ENCODE assay signal across 8 mouse cellular contexts in the genomic region with DNA sequence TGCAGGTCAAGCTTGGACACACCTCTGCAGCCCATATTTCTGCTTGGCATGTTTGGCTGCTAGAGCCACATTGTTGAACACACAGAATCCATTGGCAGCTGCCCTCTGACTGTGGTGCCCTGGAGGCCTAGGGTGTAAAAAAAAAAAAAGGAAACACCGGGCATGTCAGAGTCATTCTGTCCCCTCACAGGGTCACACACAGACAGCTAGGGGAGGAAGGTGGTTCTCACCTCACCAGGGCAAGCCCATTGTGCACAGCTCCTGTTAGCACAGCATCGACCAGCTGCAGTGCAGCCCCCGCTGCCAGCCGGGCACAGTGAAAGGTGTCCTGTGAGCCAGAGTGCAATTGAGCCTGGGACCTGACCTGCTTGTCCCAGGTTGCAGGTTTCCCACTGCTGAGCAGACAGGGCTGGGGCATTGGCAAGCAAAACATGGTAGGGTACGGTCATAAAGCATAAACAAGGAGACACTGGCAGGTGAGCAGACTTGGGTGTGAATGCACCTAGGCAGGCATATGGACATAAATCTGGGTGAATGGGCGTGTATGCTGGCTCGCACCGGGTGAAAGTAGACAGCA. TPM values are rescaled to one million over a fixed set of nuclear protein-coding genes. Genes with fewer than 3 reads are reported as not detected.
DNase-seq lines count a peak whose midpoint lies in the region; ATAC-seq lines count a peak whose summit lies in the region.

No protein-coding gene starts in this region.

- peak overlapping the region; percentile 85 for H3K9ac ChIP-seq in heart, embryonic 13.5 days
- peak overlapping the region; percentile 56 for H3K9ac ChIP-seq in hindbrain, embryonic 14.5 days
- peak overlapping the region; percentile 58 for H3K9ac ChIP-seq in midbrain, embryonic 14.5 days (replicated peaks; ENCODE audit: low read length)

- peaks cover 25% of the 10 kb centered on the region for H3K4me1 ChIP-seq in heart, embryonic 13.5 days
- H3K4me1 ChIP-seq in brown adipose tissue, adult 24 weeks (ENCODE audit: control insufficient read depth, insufficient read depth, insufficient read length, low read length), result peaks cover 15% of the 10 kb centered on the region
- H3K4me1 ChIP-seq in hindbrain, embryonic 14.5 days (replicated peaks; ENCODE audit: control insufficient read depth, insufficient read depth, low read length), result peaks cover 21% of the 10 kb centered on the region
- peaks cover 21% of the 10 kb centered on the region for H3K4me1 ChIP-seq in midbrain, embryonic 14.5 days (ENCODE audit: control insufficient read depth, insufficient read depth, low read length)

- peak overlapping the region; percentile 92 for H3K4me2 ChIP-seq in heart, embryonic 13.5 days
- H3K4me2 ChIP-seq in hindbrain, embryonic 14.5 days (replicated peaks), result peak overlapping the region; percentile 69
- peak overlapping the region; percentile 64 for H3K4me2 ChIP-seq in midbrain, embryonic 14.5 days (ENCODE audit: low read length)

- no peaks in the 10 kb centered on the region for H3K27me3 ChIP-seq in heart, embryonic 13.5 days (replicated peaks)
- no peaks in the 10 kb centered on the region for H3K27me3 ChIP-seq in hindbrain, embryonic 14.5 days (ENCODE audit: control insufficient read depth, insufficient read depth, low read length)
- no peaks in the 10 kb centered on the region for H3K27me3 ChIP-seq in midbrain, embryonic 14.5 days (ENCODE audit: control insufficient read depth, insufficient read depth, low read length)

- WGBS in heart, embryonic 13.5 days, result 87% methylated on average over 8 of the region's 8 CpGs
- 91% methylated on average over 8 of the region's 8 CpGs for WGBS in hindbrain, embryonic 14.5 days
- 87% methylated on average over 8 of the region's 8 CpGs for WGBS in midbrain, embryonic 14.5 days

- peak overlapping the region; percentile 78 for H3K4me3 ChIP-seq in heart, embryonic 13.5 days
- H3K4me3 ChIP-seq in brown adipose tissue, adult 24 weeks (ENCODE audit: insufficient read depth, low read depth, low read length), result peak overlapping the region; percentile 85
- peak overlapping the region; percentile 43 for H3K4me3 ChIP-seq in hindbrain, embryonic 14.5 days (replicated peaks; ENCODE audit: low read length)
- H3K4me3 ChIP-seq in midbrain, embryonic 14.5 days (replicated peaks; ENCODE audit: low read depth, low read length), result peak overlapping the region; percentile 51

- H3K27ac ChIP-seq in heart, embryonic 13.5 days (replicated peaks), result no peak overlapping the region
- no peak overlapping the region for H3K27ac ChIP-seq in brown adipose tissue, adult 24 weeks (replicated peaks; ENCODE audit: low read depth, low read length)
- no peak overlapping the region for H3K27ac ChIP-seq in hindbrain, embryonic 14.5 days
- 0 out of 2 replicates have a peak overlapping the region, but pooled peaks have one; percentile 74 for H3K27ac ChIP-seq in midbrain, embryonic 14.5 days (replicated peaks; ENCODE audit: low read depth, low read length)

- DNase-seq in heart, postnatal 10 days, result no peak
- DNase-seq in hindbrain, embryonic 14.5 days (ENCODE audit: low spot score), result no peak
- DNase-seq in midbrain, embryonic 14.5 days, result no peak
- DNase-seq in embryo, embryonic 11 days, result no peak
- DNase-seq in spleen, postnatal 36 days (ENCODE audit: low spot score in 2 of 2), result no peak
- DNase-seq in lung, postnatal 14 days, result no peak

- no peaks in the 10 kb centered on the region for H3K9me3 ChIP-seq in heart, embryonic 13.5 days
- H3K9me3 ChIP-seq in hindbrain, embryonic 14.5 days (ENCODE audit: control insufficient read depth, low read length), result no peaks in the 10 kb centered on the region
- no peaks in the 10 kb centered on the region for H3K9me3 ChIP-seq in midbrain, embryonic 14.5 days (ENCODE audit: control insufficient read depth, low read length)

- intact Hi-C loops in heart, postnatal 10 days (cut with DNase I), result no loop called here

- peaks cover 29% of the 10 kb centered on the region for H3K36me3 ChIP-seq in heart, embryonic 13.5 days
- H3K36me3 ChIP-seq in hindbrain, embryonic 14.5 days (replicated peaks; ENCODE audit: control insufficient read depth, insufficient read depth), result peaks cover 10% of the 10 kb centered on the region; the same call in 1 of the 2 replicates
- H3K36me3 ChIP-seq in midbrain, embryonic 14.5 days (ENCODE audit: control insufficient read depth, insufficient read depth, low read length), result peaks cover 3% of the 10 kb centered on the region; the same call in 1 of the 2 replicates

- no peak for ATAC-seq in heart, embryonic 13.5 days (ENCODE audit: extremely low read depth, insufficient number of reproducible peaks, low FRiP score, low TSS enrichment)
- no peak for ATAC-seq in hindbrain, embryonic 14.5 days (ENCODE audit: low FRiP score)
- ATAC-seq in midbrain, embryonic 14.5 days (ENCODE audit: low FRiP score, low TSS enrichment), result no peak

RNA-seq across cellular contexts. Expression of gene Hdac10, which starts 1.0 kb away (rescaled TPM):
- 14.0 and 15.0 TPM in 2 replicates for polyA plus RNA-seq in heart, embryonic 13.5 days (2015; fragmentation: Nextera tagmentation; extraction: Ambion mirVana)
- 1 to 10 TPM; 8.3 to 9.1 TPM for total RNA-seq in heart, postnatal 10 days (2021)
- polyA plus RNA-seq in brown adipose tissue, adult 24 weeks (2012; ENCODE audit: insufficient read depth, insufficient read length, missing spikeins), result 4.6 and 6.8 TPM in 2 replicates
- polyA plus RNA-seq in hindbrain, embryonic 14.5 days (2014; fragmentation: Nextera tagmentation; extraction: Ambion mirVana), result 17.0 and 19.1 TPM in 2 replicates
- polyA plus RNA-seq in midbrain, embryonic 14.5 days (2014; fragmentation: Nextera tagmentation; extraction: Ambion mirVana), result 18.2 and 20.3 TPM in 2 replicates

RNA-seq across cellular contexts. Expression of gene Tubgcp6, which starts 4.5 kb away (rescaled TPM):
- polyA plus RNA-seq in heart, embryonic 13.5 days (2015; fragmentation: Nextera tagmentation; extraction: Ambion mirVana), result 8.9 and 10.7 TPM in 2 replicates
- total RNA-seq in heart, postnatal 10 days (2021), result 10 to 100 TPM; 13.7 to 13.9 TPM
- polyA plus RNA-seq in brown adipose tissue, adult 24 weeks (2012; ENCODE audit: insufficient read depth, insufficient read length, missing spikeins), result 3.9 and 6.1 TPM in 2 replicates
- polyA plus RNA-seq in hindbrain, embryonic 14.5 days (2014; fragmentation: Nextera tagmentation; extraction: Ambion mirVana), result 17.2 and 19.1 TPM in 2 replicates
- polyA plus RNA-seq in midbrain, embryonic 14.5 days (2014; fragmentation: Nextera tagmentation; extraction: Ambion mirVana), result 18.0 and 18.2 TPM in 2 replicates

RNA-seq across cellular contexts. Expression of gene Mapk12, which starts 13.1 kb away (rescaled TPM):
- polyA plus RNA-seq in heart, embryonic 13.5 days (2015; fragmentation: Nextera tagmentation; extraction: Ambion mirVana), result 19.0 and 20.4 TPM in 2 replicates
- 10 to 100 TPM; 23.8 to 24.8 TPM for total RNA-seq in heart, postnatal 10 days (2021)
- 6.6 and 7.5 TPM in 2 replicates for polyA plus RNA-seq in brown adipose tissue, adult 24 weeks (2012; ENCODE audit: insufficient read depth, insufficient read length, missing spikeins)
- 3.3 and 4.0 TPM in 2 replicates for polyA plus RNA-seq in hindbrain, embryonic 14.5 days (2014; fragmentation: Nextera tagmentation; extraction: Ambion mirVana)
- 4.1 and 4.6 TPM in 2 replicates for polyA plus RNA-seq in midbrain, embryonic 14.5 days (2014; fragmentation: Nextera tagmentation; extraction: Ambion mirVana)

RNA-seq across cellular contexts. Expression of gene Mapk11, which starts 22.0 kb away (rescaled TPM):
- polyA plus RNA-seq in heart, embryonic 13.5 days (2015; fragmentation: Nextera tagmentation; extraction: Ambion mirVana), result 3.8 and 4.0 TPM in 2 replicates
- 1 to 10 TPM; 4.1 to 4.8 TPM for total RNA-seq in heart, postnatal 10 days (2021)
- polyA plus RNA-seq in brown adipose tissue, adult 24 weeks (2012; ENCODE audit: insufficient read depth, insufficient read length, missing spikeins), result 1.1 and 2.5 TPM in 2 replicates
- 20.4 and 22.4 TPM in 2 replicates for polyA plus RNA-seq in hindbrain, embryonic 14.5 days (2014; fragmentation: Nextera tagmentation; extraction: Ambion mirVana)
- 23.7 and 27.9 TPM in 2 replicates for polyA plus RNA-seq in midbrain, embryonic 14.5 days (2014; fragmentation: Nextera tagmentation; extraction: Ambion mirVana)

RNA-seq across cellular contexts. Expression of gene Selenoo, which starts 38.6 kb away (rescaled TPM):
- polyA plus RNA-seq in heart, embryonic 13.5 days (2015; fragmentation: Nextera tagmentation; extraction: Ambion mirVana), result 10.8 and 11.6 TPM in 2 replicates
- total RNA-seq in heart, postnatal 10 days (2021), result 10 to 100 TPM; 10.5 to 13.0 TPM
- 26.1 and 34.7 TPM in 2 replicates for polyA plus RNA-seq in brown adipose tissue, adult 24 weeks (2012; ENCODE audit: insufficient read depth, insufficient read length, missing spikeins)
- polyA plus RNA-seq in hindbrain, embryonic 14.5 days (2014; fragmentation: Nextera tagmentation; extraction: Ambion mirVana), result 22.2 and 23.0 TPM in 2 replicates
- polyA plus RNA-seq in midbrain, embryonic 14.5 days (2014; fragmentation: Nextera tagmentation; extraction: Ambion mirVana), result 23.8 and 23.9 TPM in 2 replicates
